Mouse (Mus musculus) B cell, adult 2 months (primary cell): ENCODE results near the gene Kcnf1.

Source experiments
- DNase-seq, 2 experiments: peaks; one replicate each; pipeline ENCODE4 v3.0.0; 2022

Kcnf1 gene

DNA sequence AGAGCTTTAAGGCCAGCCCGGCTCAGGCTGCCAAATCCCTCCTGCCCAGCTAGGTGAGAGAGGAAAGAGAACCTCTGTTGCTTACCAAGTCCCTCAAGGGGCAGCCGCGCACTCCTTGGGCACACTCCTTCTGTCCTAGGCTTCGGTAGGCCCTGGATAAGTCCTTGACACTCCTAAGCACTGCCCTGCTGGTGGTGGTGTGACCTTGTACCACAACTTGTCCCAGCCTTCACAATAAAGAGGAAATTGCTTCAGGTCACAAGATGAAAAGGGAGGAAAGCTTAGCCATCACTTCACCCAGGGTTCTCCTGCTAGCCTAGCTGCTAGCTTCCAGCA is at the start of gene Kcnf1:
Gene Kcnf1 (minus strand): TSS at position 132 of the 336 bp plus-strand sequence.
- no peak for DNase-seq

DNA sequence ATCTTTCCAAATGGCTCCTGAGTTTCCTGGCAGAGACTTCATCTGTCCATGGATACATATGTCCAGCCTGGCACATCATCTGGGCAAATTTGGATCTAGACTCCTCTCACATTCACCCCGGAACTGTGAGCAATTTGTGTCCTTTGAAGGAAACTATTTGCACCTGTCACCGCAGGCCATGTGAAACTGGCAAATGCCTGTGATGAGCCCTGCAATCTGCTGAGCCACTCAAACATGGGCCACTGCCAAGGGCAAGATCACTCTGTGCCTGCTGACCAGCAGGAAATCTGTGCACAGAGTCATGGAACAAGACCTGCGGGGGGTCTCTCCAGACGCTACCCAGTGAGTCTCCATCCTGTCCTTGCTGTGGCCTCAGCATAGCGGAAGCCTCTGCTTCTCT is 48.3 kb upstream of the Kcnf1 start:
- DNase-seq: no peak

- no peak for DNase-seq
Measured at GRCm38 (mm10) chr12:17223050-17223449, 46.4 kb upstream of the Kcnf1 start.

DNA sequence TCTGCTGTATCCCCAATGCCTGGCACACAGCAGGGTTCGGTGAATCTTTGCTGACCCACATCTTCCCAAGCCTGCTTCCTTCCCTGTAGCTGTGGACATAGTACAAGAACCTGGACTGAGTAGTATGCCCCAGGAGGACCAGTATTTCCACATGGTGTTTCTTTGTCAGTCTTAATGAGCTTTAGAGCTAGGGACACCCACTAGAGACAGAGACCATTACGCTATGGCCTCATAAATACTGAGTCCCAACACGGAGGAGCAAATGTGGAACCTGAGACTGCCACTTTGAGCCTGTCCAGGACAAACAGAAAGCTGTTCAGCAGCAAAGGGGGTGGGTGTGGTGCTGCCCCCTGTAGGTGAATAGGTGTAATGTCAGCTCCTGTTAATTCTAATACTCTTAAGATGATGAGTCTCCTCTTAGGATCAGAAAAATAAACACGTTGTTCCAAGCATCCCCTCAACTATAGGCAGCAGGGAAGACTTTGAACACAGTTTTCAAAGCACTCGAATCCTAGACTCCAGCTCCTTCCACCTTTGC is 45.3 kb upstream of the Kcnf1 start:
- peak; percentile 56 to 57 for DNase-seq

- no peak for DNase-seq
Measured at GRCm38 (mm10) chr12:17220631-17221030, 43.9 kb upstream of the Kcnf1 start.

DNA sequence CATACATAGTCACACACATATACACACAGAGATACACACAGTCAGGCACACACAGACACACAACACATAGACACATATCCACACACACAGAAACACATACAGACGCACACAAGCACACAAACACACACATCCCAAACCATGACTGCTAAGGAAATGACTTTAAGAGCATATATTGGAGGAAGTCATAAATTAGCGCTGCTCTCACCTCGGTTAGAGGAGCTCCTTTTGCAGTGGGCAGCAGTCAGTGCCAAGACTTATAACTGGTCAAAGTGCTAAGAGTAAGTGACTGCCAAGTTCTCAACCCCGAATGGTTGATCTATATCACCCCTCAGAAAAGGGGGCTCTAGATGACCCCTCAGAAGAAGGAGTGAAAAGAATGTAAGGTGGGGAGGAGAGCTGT is 42.4 kb upstream of the Kcnf1 start:
- DNase-seq: no peak

DNA sequence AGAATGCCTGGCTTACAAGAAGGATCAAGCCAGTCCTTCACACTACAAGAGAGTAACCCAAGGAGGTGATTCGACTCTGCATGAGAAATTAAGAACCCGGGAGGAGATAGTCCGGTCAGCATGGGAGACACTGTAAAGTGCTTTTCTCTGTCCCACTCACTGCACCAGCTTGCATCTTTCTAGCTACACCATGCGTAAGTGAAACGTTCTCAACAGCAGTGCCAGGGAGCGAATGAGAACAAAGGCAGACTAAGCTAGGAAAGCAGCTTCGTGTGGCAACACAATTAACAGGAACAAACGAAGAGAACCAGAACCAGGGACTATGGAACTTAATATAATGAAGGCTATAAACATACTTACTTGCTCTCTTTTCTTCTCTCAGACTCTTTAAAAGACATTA is 41.7 kb upstream of the Kcnf1 start:
- DNase-seq: no peak

GRCm38 (mm10) chr12:17215751-17216150 is 39.1 kb upstream of the Kcnf1 start:
- DNase-seq: no peak

DNA sequence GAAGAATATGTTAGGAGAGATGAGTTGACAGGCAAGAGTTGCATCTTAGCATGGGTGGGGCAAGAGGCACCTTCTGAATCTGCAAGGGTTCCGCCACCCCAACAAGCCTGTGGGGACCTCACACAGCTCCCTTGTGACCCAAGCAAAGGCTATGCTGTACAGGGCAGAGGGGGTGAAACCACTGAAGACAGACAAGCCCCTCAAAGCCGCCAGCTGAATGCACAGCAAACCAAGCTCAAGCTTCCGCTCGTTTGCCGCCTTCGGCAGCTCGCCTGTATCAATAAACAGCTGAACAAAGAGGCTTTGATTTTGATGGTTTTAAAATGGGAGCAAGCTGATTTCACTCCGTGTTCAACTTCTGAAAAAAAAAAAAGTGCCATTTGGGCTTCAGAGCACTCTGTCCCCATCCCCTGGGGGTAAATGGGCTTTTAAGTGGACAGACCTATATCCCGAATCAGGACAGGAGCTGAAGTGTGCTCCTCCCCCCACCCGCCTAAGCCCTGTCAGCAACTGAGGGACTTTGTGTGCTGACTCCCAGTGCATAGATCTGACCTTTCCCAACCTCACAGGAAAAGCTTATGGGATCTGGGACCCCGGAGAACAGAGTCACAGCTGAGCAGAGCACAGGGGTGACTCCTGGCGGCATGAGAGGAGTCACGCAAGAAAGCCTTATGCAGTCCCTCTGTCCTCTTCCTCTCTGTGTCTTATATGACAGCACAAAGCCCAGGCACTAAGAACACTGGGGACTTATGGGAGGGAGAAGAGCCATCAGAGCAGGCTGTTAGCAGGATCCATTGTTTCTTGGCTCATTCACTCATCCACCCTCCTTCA is 26.0 kb upstream of the Kcnf1 start:
- no peak for DNase-seq

GRCm38 (mm10) chr12:17198621-17199020 is 21.9 kb upstream of the Kcnf1 start:
- no peak for DNase-seq

GRCm38 (mm10) chr12:17194140-17194539 is 17.5 kb upstream of the Kcnf1 start:
- DNase-seq: no peak

DNA sequence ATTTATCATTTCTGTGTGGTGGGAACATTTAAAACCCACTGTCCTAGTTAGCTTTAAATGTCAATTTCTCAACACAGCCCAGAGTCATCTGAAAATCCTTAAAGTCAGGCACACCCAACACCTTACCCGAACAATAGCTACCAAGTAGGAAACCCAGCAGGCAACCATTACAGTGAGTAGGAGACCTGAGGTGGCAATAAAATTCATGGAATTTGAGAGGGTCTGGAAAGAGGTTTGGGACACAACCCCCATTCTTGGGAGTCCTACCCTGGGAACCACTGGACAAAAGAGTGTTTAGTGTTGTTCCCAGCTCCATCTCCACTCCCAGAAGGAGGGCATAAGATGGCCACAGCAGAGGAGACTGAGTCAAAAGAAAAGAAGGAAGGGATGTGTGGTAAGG is 16.6 kb upstream of the Kcnf1 start:
- no peak for DNase-seq

- no peak for DNase-seq
Measured at GRCm38 (mm10) chr12:17192887-17193286, 16.2 kb upstream of the Kcnf1 start.

GRCm38 (mm10) chr12:17184303-17184775 is 7.7 kb upstream of the Kcnf1 start:
- no peak for DNase-seq

DNA sequence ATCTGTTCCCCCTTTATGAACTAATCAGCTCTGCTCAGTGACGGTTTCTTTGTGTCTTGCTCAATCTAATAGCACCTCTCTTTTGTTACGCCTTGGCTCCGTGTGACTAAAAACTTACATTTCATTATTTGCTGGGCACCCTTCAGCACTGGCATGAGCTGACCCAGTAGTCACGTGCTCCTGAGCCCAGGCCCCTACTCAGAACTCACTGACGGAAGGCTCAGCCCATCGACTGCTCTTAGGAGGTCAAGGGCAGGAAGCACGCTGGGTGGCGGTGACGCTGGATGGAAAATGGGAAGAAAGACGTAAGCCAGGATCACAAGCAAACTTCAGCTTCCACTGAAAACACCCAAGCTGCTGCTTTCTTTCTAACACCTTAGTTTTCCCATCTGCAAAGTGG is 7.1 kb upstream of the Kcnf1 start:
- no peak for DNase-seq

GRCm38 (mm10) chr12:17176041-17176756 is 489 bp downstream of the Kcnf1 start:
- peak; percentile 9 to 16 for DNase-seq

GRCm38 (mm10) chr12:17175531-17175951 is 1.1 kb downstream of the Kcnf1 start:
- no peak for DNase-seq

DNA sequence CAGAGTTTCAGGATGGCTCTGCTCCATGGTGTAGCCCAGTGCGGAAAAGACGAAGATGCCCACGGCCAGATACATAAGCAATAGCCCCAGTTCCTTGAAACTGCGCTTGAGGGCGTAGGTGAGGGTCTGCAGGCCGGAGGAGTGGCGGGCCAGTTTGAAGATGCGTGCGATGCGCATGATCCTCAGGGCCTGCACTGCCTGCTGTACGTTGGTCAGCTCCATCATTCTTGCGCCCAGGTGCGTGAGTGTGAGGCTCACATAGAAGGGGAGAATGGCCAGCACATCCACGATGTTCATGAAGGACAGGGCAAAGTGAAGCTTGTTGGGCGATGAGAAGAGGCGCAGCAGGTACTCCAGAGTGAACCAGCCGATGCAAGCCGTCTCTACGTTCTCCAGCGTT is 1.6 kb downstream of the Kcnf1 start:
- DNase-seq: no peak

DNA sequence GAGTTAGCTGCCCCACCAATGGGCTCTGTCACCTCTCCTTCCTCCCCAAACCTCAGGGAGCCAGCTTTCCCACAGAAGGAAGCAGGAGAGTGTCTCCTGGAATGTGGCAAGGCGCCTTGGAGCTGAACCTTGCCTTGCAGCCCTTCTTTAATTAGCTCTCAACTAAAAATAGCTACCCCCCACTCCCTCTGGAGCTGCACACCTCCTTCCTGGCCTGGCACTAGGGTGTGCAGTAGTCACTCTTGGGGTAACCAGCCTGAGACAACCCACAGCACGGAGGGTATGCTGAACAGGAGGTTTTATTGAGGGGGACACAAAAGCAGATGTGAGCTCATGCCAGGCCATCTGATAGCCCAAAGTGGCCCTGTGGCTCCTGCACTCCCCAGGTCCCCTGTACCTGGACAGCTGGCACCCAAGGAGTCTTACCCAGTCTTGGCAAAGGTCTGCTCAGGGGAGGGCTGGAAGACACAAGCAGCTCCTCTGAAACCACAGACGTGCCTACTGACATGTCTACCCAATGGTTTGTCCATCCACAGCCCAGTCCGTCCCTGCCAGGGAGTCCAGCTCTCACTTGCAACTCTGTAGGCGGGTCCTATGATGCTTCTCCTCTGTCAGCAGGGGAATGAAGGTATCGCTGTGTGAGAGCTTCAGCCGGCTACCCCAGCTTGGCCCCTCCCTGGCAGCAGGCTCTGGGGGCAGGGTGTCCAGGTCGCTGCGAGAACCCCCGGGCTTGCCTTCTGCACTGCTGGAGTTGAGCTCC is 2.4 kb downstream of the Kcnf1 start:
- DNase-seq: no peak

GRCm38 (mm10) chr12:17170406-17170805 is 6.3 kb downstream of the Kcnf1 start:
- no peak for DNase-seq

GRCm38 (mm10) chr12:17166116-17166515 is 10.6 kb downstream of the Kcnf1 start:
- no peak for DNase-seq

GRCm38 (mm10) chr12:17163996-17164395 is 12.7 kb downstream of the Kcnf1 start:
- no peak for DNase-seq

DNA sequence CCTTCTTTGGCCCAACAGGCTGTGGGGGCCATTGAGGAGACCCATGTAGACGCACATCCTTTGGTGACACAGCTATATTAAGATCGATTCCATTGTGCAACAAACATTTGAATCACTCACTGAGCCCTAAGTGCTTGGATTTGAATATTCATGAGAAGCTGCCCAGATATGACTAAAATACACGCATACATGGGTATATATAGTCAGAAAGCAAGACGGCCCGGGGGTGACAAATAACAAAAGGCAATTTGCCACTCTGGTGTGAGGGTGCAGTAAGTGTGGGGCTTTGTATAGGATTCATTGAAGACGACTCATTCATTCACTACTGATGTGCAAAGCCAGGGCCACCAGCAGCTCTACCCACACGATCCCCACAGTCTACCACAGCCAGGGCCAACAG is 17.1 kb downstream of the Kcnf1 start:
- DNase-seq: no peak
